Mouse (Mus musculus): ENCODE measurements at regions not wholly inside any gene's neighbourhood (a gene's known extent, or its start where the extent isn't known, plus 50 kb on each side); places are given as distances from the start of the nearest gene placed in this dataset.

DNA sequence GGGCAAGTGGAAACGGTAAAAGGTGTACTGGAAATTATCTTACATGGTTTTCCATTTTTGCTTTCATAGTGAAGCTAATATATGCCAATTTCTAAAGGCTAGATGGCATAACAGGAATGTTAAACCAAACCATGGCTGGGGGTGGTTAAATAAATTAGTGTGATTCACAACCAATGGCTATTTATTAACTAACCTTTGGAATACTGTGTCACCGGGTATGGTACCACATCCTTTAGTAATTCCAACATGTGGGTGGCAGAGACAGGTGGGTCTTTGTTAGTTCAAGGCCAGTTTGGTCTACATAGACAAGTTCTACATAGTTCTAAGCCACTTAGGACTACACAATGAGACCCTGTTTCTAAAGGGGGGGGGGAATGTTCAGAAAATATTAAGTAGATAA is 179.8 kb upstream of the Plxnc1 start:
- no peak for DNase-seq

DNA sequence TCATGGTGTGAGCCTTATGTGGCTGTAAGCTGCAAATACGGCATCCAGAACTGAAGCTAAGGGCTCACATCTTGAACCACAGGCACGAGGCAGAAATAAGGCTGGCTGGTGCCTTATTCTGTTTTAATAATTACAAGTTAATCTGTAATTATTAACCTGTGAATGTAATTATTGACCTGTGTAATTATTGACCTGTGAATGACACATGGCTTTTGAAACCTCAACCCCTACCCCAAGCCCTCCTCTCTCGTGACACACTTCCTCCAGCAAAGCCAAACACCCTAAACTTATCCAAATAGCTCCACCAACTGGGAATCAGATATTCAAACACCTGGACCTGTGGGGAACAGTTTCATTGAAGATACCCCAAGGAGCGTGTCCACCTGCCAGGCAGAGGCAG is 175.4 kb upstream of the Plxnc1 start:
- DNase-seq: no peak

DNA sequence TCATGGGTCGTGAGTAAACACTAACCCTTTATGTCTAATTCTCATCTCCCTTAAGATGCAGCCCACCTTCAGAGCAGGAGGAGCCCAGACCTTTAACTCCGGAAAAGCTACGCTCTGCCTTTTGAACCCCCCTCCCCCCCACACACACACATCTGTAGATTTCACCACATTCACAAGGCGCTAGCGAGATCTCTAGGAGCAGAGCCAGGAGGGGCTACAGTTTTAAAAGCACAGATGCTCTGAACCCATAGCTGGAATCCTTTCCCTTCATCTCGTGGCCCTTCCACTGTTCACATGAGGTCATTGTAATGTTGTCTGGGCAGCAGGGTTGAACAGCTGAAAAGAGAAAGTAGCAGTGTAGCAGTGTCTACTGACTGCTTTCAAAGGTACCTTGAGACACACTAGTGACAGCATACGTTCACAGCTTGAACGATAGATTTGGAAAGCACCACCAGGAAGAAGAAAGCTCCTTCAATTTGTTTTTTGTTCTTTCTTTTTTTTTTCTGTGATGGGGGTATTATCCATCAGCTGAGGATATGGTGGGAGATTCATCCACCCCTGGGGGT is 174.2 kb upstream of the Plxnc1 start:
- DNase-seq: no peak

DNA sequence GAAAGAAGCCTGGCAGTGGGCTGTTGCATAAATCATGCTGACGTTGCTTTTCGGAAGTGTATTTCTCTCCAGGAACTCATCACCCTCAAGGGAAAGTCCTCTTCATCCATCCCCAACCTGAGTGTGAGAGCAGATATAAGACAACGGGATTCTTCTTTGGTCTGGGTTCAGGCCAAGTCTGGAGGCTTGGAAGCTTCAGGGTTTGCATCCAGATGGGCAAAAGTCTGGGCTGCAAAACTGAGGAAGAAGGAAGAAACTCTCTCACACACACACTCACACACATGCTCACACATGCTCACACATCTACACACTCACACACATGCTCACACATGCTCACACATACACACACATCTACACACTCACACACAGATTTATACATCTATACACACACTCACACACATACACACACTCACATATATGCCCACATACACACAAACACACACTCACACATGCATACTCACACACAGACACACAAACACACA is 173.1 kb upstream of the Plxnc1 start:
- no peak for DNase-seq

DNA sequence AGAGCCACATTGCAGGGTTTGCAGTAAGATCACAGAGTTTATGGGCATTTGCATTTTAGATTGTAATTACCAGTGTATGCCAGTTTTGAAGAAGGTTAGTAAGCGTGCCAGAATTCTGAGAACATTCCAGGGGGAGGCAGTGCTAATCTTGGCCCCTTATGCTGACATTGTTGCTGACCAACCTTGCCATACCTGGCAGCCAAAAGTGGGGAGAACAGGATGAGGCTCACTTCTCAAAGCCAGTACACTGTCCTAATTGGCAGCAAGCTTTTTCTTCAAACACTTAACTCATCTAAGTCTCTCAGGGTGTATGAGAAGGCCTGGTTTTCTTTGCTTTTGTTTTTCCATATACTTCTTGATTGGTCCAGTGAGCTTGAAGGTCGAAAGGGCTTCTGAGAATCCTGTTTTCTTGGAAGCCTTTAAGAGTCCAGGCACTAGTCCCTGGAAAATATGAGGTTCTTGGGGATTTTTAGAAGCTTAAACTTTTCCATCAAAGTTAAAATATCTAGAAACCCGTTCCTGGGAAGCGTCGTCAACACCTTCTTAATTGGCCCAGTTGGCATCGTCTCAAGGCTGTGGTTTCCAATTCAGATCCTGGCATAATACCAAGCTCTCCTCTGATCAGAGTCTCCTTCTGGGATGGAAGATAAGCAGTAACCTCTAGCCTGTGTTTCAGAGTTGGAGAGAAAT is 172.6 kb upstream of the Plxnc1 start:
- no peak for DNase-seq

DNA sequence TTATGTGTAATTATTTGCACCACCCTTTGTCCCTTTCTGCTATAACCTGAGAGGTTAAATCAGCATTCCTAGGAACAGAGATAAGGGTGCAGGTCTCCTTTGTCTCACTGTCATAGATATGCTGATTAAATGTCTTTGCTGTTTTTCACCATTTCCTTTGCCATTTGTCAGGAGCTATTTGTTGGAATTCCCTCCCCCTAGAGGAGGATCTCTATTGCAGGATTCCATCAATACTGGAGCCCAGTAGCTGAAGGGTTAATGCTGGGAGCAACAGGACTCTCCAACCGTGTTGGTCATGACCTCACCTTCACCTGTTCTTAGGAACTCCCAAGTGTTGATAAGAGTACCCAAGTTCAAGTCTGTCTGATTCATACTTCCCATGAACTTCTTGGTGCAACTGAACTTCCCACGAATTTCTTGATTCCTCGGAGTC is 172.0 kb upstream of the Plxnc1 start:
- DNase-seq: no peak

DNA sequence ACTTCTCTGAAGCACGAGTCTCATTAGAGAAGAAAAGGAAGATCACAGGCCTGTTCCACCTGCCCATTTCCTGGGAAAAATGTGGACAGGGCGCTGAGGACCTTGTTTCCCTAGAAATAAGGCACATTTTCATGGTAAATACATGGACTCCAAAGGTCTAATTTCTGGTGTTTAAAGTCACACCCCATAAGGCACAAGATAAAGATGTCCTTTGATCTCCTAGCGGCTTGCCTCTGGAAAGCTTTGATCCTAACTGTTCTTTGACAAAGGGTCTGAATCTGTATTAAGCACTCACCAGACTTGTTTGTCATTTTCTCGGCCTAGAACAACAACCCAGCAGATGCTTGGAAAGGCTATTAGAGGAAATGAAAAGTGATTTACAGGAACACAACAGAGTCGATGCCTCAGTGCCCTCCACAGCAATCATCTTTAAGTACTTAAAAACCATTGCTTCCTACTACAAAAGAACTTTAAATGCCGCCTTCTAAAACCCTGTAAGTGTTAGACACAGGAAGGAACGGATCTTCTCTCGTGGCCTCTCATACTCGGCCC is 168.3 kb upstream of the Plxnc1 start:
- no peak for DNase-seq

DNA sequence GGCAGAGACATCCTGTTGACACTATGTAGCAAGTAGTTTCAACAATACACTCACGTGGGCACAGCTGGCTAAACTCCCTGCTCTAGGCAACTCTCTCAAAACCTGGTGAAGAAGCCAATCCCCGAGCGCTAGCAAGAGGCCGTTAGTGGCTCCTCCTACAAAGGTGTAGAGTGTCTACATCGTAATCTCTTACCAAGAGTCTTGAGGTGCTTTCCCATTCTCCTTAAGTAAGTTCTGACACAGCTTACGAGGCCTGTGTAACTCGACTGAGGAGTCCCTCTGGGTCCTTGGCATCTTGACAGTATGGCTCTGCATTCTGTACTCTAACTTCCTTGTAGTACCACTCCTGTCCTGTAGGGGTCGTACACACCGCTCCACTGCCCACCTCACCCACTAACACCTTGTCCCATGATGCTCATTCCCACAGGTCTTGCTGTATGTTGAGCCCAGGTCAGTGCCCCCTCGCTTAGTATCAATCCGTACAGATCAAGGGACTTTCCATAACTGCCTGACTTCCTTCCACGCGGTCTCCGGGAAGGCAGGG is 167.7 kb upstream of the Plxnc1 start:
- DNase-seq: no peak

DNA sequence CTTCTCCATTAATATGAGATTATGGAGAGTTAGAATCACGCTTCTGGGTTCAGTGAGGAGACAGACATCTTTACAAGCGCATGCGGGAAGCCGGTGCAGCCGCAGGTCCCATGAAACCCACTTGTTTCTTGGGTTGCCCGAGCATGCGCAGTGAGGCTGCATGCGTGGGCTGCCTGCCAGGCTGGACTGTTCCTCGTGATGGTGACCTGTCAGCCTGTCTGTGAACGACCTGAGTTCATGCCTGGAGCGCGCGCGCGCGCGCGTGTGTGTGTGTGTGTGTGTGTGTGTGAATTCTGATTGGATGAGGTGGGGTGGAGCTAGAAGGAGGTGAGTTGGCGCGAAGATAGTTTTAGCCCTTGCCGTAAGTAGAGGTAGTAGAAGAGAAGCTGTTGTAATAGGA is 166.2 kb upstream of the Plxnc1 start:
- DNase-seq: no peak

DNA sequence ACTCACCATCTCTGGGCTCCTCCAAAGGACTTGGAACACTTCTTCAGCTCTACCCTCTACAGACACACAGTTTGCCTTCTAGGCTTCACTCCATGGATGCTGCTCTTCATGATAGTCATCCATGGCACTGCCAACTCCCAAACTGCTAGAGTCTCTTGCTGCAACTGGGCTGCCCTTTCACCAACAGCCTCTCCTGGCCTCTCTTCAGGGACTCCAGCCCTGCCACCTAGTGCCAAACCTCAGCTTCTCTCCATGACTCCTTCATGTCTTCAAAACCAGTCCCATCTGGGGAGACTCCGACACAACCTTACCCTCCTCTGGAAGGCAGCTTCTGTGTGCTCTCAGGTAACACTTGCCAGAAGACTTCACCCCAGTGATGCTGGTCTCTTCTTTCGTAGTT is 164.9 kb upstream of the Plxnc1 start:
- no peak for DNase-seq

DNA sequence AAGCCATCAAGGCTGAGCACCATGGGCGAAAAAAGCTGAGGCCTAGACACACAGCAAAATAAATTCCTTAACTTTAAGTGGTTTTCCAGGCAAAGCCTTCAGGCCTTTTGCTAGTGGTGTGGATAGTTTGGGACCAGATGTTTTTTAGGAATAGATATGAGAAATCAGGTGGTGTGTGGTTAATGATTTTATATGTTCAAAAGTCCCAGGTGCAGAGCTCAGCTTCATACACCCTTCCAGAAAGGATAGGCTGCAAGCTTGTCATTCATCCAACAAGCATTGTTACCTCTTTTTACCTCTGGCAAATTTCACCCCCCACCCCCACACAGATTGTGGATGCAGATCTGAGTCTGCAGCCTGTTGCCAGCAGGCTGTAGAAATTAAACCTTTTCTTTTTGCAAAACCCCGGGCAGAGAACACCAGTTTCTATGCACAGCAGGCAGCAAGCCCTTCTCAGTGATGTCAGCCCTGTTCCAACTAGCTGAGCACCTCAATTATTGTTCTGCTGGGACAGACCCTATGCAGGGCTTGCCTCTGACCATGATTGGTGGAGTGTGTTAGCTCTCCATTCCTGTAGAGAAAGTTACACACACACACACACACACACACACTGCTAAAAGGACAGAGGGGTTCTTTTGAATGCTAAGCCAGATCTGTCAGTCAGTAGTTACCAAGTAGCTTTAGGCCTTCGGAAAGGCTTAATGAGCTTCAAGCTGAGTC is 163.1 kb upstream of the Plxnc1 start:
- no peak for DNase-seq

DNA sequence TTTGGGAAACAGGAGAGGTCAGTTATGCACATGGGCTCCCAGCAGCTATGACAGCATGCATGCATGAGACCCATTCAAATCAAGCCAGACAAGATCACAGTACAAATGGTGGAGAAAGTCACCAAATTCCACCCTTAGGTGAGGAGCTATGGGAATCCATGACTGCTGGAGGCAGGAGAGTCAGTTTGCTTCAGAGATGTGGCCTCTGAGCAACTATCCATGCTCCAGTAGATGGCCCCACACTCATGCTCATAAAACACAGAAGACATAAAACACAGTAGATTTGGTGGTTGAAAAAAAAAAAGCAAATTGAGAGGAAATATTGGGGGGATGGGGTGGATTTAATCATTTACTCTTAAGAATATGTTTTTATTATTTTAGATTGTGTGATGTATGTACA is 159.2 kb upstream of the Plxnc1 start:
- DNase-seq: peak; percentile 19

DNA sequence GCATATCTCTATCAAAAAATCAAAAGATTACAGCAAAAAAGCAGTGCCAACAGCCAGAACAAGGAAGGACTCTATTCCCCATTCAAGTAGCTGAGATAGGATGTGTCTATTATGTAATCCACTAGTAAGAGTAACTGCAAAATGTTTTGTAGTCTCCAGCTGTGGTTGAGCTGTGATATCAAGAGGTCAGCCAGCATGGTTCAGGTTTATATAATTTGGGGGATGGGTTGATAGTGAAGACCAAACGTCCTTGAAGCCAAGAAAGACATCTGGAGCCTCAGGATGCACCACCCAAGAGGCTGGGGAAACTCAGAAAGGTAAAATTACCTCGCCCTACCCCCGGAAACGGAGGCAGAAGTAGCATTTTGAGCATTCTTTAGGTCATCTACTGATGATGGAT is 158.3 kb upstream of the Plxnc1 start:
- no peak for DNase-seq

DNA sequence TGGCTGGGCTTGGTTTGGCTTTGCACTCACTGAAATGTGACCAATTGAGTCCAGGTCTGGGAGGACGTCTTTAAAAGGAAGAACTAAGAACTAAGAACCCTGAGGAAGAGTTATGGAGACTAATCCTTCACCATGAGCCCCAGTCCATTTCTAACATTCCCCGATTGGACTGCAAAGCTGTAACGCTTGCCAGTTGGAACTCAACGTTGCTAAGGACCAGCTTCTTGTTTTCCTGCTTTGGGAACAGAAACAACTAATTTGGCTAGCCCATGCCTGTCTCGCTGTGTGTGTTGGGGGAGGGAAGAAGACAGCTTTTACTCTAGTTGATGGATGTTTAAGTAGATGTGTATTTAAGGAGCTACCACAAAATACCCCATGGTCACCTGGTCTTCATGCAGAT is 155.3 kb upstream of the Plxnc1 start:
- DNase-seq: peak; percentile 21

DNA sequence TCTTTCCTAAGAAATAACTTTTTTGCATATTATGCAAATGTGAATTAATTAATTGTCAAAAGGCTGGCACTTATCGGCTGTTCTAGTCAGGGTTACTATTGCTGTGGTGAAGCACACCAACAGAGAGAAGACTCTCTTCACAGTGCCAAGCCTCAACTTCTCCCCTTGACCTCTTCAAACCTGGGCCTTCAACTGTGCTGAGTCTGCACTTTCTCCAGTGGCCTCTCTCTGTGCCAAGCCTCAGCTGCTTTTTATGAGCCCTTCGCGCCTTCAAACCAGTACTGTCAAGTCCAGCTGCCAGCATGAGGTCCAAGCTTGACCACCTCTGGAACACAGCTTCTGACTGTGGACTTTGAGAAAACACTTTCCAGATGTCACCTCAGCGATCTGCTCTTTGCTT is 151.2 kb upstream of the Plxnc1 start:
- DNase-seq: no peak

DNA sequence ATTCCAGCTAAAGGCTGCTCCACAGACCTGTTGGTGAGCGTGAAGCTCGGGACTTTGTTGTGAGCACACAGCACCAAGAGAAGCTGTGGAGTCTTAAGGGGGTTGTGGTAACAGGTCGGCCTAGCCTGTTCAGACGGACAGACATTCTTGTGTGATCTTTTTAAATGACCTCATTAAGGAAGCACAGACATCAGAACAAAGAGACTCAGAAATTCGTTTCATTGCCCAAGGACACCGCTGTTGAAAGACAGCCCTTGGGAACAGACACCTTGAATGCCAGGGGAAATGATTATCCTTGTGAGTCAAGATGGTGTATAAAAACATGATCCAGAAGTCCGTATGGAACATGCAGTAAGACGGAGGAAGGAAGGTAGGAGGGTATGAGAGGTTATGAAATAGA is 150.1 kb upstream of the Plxnc1 start:
- no peak for DNase-seq

DNA sequence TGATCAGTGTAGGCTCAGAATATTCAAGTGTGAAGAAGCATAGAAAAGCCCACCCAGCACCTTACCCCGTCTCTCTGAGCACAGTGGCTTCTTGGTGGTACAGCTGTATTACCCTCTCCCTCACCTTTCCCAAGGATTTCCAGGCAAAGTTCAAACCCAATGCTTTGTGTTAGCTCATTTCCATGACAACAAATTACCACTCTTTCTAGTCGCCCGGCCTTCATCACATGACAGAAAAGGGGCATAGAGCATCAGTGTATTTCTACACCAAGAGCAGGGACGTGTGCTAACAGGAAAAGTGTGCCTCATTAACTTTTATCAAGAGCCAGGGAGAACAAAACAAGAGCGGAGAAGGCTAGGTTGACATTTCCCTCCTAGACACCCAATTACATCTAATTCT is 148.6 kb upstream of the Plxnc1 start:
- no peak for DNase-seq

DNA sequence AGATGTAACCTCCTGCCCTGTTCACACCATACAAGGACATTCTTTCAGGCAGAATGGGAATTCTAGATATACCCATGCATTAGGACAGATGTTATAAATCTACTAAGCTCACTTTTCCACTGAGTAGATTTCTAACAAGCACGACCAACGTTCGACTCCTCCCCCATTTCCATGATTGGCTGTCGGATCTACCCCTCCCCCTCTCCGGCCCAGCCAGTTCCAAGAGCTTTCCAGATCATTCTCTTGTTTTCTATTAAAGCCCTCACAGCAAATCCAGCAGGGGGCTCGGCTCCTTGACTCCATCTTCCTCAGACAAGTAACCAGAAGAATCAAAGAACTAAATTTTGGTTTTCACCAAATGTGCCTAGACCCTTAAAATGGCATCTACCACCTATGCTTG is 146.5 kb upstream of the Plxnc1 start:
- no peak for DNase-seq

DNA sequence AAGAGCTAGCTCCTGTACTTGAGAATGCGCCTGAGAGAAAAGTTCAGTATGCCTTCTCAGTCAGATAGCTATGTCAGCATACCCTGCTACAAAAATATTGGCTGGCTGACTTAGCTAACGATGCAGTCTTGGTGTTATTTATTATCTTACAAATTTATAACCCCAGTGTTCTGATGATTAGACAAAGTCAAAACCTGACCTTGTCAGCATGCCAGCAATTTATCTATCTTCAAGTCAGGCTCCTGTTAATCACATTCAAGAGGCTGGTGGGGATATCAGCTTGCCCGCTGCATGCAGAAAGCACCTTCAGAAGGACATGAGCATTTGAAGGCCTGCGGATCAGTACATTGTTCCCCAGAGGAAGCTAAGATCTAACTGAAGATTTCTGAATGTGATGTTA is 146.0 kb upstream of the Plxnc1 start:
- no peak for DNase-seq

DNA sequence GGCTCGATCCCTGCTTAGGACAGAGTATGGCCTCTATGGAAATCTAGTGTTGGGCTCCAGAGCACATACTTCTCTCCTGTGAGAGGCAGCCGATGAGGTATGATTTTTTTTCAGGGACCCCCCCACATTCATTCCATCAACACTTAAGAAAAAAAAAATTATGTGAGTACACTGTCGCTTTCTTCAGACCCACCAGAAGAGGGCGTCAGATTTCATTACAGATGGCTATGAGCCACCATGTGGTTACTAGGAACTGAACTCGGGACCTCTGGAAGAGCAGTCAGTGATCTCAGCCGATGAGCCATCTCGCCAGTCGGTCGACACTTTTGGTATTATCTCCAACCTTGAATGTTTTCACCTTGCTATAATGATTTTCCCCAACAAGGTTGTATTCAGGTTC is 145.4 kb upstream of the Plxnc1 start:
- DNase-seq: no peak

DNA sequence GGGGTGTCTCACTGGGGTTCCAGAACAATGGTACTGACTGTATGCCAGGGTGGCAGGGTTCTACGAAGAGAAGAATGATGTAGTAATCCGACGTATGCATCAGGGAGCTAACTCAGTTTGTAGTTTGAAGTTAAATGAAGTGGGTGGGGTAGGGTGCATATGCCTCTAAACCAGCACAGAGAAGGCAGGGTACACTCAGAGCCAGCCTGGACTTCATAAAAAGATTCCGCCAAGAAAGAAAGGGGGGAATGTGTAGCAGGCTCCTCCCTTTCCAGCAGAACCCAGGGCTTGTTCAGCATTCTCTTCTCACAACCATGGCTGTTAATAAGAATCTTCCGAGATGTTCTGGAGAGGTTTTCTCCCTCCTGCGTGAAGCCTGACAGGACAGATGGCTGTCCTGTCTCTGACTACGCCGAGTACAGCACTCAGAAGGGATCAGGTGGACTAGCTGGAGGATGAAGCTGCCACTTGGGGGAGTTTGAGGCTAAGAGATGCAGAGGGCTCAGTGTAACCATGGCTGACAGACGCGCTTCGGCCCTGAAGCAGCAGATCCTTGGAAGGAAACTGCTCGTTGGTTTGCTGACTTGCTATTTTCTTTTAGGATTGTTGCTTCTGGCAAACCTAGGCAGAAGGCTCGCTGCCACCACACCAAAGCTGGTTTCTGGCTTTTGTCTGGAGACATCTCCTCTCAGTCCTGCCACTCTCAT is 143.4 kb upstream of the Plxnc1 start:
- peak; percentile 65 for DNase-seq

DNA sequence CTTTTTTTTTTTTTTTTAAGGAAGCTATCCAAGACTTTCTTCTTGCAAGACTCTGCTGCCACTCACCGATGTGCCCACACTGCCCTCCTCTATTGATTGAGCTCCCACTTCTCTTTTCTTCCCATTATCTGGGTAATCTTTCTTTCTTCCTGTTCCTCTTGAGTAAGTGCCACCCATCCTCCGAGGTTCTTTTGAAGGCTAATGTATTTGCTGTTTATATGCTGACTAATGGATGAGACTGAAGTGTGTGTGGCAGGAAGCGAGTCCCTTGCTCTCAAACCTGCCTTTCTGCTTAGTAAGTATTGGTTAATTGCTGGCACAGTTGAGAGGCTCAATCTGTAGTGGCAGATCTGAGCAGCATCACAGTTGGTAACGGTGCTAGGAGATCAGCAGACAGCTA is 142.1 kb upstream of the Plxnc1 start:
- no peak for DNase-seq

DNA sequence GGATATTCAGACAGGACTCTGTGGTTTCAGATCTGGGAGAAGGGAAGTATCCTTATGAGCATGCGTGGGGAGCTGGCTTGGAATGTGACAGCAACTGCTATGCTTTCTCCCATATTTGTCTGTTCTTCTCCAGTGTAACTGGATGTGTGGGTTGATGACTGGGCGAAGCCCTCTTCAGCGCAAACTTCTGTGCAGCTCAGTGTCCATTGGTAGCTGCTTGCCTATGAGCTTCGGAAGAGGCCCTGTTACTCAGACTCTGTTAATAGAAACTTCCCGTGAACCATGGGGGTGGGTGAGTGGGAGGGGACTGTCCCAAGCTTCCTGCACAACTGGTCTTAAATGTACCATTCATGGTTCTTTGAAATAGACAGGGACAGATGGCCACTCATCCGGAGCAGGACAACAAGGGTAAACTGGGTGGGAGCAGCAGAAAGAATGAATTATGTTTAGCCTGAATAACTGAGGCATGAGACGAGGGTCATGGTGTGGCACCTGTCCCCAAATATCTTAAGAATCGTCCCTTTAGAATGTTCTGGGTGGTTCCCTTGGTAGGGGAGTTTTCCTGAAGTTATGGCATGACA is 141.1 kb upstream of the Plxnc1 start:
- no peak for DNase-seq

Measured in layer of hippocampus, adult 9-11 months (tissue).